Mouse (Mus musculus): Measurements from ENCODE around the gene Drg2.

- TF ChIP-seq EP300 (IDR thresholded peaks at IDR 0.05) (no peak), CTCF (IDR thresholded peaks at IDR 0.05) (no peak)
These were observed 38.3 kb downstream of the Drg2 start for GRCm38 (mm10) chr11:60492726-60493125.
